Mouse (Mus musculus) kidney, postnatal 4 days (tissue): ENCODE measurements around the gene Fbxo22.
A peak's percentile ranks its signal among the peaks of the same experiment; 100 is the strongest.
"Not testable (repeated sequence)": the region's sequence is repeated elsewhere in the genome, so short reads cannot be mapped to it uniquely, and the experiment has no call there.

Source experiments
- DNase-seq, 2 experiments: peaks; one replicate each; pipeline ENCODE4 v3.0.0; 2021; ENCODE audit warnings: mixed read lengths in 2 of 2

Gene Fbxo22

GRCm38 (mm10) chr9:55240852-55241251 is 32.1 kb downstream of the Fbxo22 start:
- no peak for DNase-seq

GRCm38 (mm10) chr9:55241863-55242685 is 33.3 kb downstream of the Fbxo22 start:
- peak; percentile 21 to 56 for DNase-seq

GRCm38 (mm10) chr9:55243280-55243679 is 34.6 kb downstream of the Fbxo22 start:
- no peak for DNase-seq

GRCm38 (mm10) chr9:55244079-55244478 is 35.4 kb downstream of the Fbxo22 start:
- no peak for DNase-seq

- DNase-seq = not testable (repeated sequence)
Measured at GRCm38 (mm10) chr9:55245057-55245750, 36.5 kb downstream of the Fbxo22 start.

GRCm38 (mm10) chr9:55246440-55246839 is 37.7 kb downstream of the Fbxo22 start:
- DNase-seq = no peak

GRCm38 (mm10) chr9:55246918-55247317 is 38.2 kb downstream of the Fbxo22 start:
- no peak for DNase-seq

GRCm38 (mm10) chr9:55248465-55248864 is 39.7 kb downstream of the Fbxo22 start:
- DNase-seq = no peak

GRCm38 (mm10) chr9:55250595-55251247 is 42.0 kb downstream of the Fbxo22 start:
- DNase-seq = no peak

GRCm38 (mm10) chr9:55252097-55252496 is 43.4 kb downstream of the Fbxo22 start:
- peak in 1 of 2 experiments; percentile 35 for DNase-seq

GRCm38 (mm10) chr9:55253849-55254248 is 45.1 kb downstream of the Fbxo22 start:
- DNase-seq = no peak

GRCm38 (mm10) chr9:55255056-55255455 is 46.3 kb downstream of the Fbxo22 start:
- no peak for DNase-seq

- no peak for DNase-seq
Measured at GRCm38 (mm10) chr9:55255604-55256003, 46.9 kb downstream of the Fbxo22 start.

GRCm38 (mm10) chr9:55257105-55257504 is 48.4 kb downstream of the Fbxo22 start:
- DNase-seq = no peak

- no peak for DNase-seq
Measured at GRCm38 (mm10) chr9:55259741-55260140, 51.0 kb downstream of the Fbxo22 start.

- no peak for DNase-seq
Measured at GRCm38 (mm10) chr9:55264356-55265302, 55.9 kb downstream of the Fbxo22 start.

- DNase-seq = no peak
Measured at GRCm38 (mm10) chr9:55271960-55272560, 63.3 kb downstream of the Fbxo22 start.

GRCm38 (mm10) chr9:55273906-55274305 is 65.2 kb downstream of the Fbxo22 start:
- DNase-seq = no peak
